Mouse (Mus musculus) R1 (cell line): ENCODE measurements around the gene Zfp688.
"Not testable (repeated sequence)": the region's sequence is repeated elsewhere in the genome, so short reads cannot be mapped to it uniquely, and the experiment has no call there.

Source experiments
- DNase-seq: peaks from one replicate; pipeline ENCODE4 v3.0.0-alpha.2; 2018; ENCODE audit warnings: low read depth, low spot score

Zfp688 gene

GRCm38 (mm10) chr7:127411418-127411817 is 10.4 kb downstream of the Zfp688 start:
- DNase-seq, result no peak

GRCm38 (mm10) chr7:127406002-127406987 is 15.6 kb downstream of the Zfp688 start, which contains the start of gene Zfp764:
Gene Zfp764, minus strand, starts transcription at chr7:127406822.
- peak; percentile 93 for DNase-seq

DNA sequence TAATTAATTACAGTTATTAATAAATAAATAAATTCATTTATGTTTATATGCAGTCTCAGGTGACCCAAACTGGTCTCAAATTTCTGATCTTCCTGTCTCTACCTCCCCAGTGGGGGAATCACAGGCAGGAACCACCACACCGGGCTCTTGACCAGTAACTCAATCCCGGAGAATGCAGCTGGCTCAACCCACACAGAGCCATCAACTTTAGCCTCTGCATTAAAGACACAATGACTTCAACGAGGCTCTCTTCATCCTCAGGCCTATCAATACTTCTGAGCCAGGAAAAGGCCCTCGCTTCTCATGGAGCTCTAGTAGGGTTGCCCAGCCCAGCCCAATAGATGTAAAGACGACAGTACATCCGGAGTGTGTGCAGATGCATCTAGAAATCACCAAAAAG is 17.8 kb downstream of the Zfp688 start:
- not testable (repeated sequence) for DNase-seq

DNA sequence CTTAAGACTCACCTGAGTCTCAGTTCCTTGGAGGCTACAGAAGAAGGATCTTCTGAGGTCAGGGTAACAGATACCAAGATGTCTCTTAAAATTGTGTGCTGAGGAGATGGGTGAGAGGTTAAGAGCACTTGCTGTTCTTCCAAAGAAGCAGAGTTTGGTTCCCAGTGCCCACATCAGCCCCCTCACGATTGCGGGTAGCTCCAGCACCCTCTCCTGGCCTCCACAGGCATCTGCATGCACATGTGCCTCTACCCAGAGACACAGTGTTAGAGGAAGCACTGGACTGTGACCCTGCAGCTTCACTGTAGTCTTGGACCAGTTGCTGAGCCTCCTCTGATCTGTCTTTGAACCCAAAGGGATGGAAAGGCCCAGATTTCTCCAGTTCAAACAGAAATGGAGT is 18.9 kb downstream of the Zfp688 start:
- DNase-seq, result peak; percentile 41

- DNase-seq, result no peak
Measured at GRCm38 (mm10) chr7:127400355-127400754, 21.5 kb downstream of the Zfp688 start.

DNA sequence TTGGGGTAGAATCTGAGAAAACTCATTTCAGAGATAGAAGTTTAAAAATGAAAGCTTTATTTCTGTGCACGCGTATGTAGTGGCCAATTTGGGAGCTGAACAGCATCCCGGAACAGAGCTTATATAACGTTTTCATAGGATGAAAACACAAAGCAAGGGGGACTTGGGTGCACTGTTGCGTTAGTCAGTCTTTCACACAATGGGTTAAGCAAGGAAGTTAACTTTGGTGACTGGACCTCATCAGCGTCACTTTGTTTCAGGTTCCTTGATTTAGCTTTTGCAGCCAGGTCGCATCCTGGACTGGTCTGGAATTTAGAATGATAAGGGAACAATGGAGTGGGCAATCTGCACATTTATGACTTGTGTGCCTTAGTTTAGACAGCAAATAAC is 27.9 kb downstream of the Zfp688 start:
- no peak for DNase-seq

DNA sequence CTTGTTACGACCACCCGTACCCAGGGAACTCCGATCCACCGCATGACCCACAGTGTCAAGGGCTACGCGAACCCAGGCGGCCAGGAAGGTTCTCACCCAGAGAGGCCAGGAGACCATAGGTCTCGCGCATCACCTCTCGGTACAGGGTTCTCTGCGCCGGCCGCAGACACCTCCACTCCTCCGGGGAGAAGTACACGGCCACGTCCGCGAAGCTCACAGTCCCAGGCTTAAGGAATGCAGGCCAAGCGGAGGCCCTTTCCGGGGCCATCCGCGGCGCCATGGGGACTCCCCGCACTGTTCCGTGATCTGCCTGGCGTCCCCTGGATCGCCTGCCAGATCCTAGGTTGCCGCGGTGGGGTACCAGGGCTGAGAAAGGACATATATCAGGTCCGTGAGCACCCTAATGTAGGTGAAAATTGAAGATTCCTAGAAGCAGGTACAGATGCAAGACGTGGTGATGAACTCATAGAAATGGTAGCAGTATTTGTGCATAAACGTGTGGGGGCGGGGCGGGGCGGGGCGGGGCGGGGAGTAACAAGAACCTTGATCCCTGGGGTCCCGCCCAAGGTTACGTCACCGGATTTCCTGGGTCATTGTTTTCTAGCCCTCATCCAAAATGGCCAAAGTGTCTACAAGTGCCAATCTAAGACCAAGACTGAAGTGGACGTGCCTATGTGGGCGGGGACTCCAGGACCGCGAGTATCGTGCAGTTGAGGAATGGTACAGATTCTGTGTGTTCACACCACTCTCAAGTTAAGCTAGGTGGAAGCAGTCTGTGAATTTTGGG is 28.5 kb downstream of the Zfp688 start, which contains the start of gene E430018J23Rik:
Gene E430018J23Rik, minus strand, starts transcription at position 473 of the 787 bp plus-strand sequence.
- peak; percentile 99 for DNase-seq

GRCm38 (mm10) chr7:127392251-127392824 is 29.5 kb downstream of the Zfp688 start:
- DNase-seq, result peak; percentile 39

DNA sequence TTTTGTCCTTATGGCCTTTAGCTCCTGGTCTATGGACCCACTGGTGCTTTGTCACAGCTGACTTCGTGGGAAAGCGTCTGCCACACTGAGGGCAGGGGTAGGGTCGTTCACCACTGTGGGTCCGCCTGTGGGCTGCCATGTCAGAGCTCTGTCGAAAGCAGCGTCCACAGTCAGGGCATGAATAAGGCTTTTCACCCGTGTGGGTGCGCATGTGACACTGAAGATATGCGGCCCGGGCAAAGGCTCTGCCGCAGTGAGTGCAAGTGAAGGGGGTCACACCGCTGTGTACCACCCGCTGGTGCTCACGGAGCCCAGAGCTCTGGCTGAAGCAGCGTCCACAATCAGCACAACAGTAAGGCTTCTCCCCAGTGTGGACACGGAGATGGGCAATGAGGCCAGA is 30.3 kb downstream of the Zfp688 start:
- DNase-seq, result no peak

DNA sequence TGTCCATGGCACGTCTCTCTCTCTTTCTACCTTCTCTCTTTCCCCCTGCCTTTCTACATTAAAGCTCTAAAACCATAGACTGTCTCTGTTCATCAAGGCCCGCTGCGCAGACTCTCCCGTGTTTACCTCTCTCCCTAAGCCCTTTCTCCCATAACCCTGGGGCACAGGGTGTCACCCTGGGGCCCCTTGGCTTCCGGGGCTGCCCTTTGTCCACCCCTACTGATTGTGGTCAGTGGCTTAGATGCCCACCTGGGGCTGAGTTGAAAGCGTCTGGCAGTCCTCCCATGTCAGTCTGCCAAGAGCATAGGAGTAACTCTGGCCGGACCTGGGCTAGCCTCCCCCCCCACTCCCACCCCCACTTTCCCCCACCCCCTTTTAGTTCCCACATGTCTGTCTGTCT is 31.6 kb downstream of the Zfp688 start:
- no peak for DNase-seq

DNA sequence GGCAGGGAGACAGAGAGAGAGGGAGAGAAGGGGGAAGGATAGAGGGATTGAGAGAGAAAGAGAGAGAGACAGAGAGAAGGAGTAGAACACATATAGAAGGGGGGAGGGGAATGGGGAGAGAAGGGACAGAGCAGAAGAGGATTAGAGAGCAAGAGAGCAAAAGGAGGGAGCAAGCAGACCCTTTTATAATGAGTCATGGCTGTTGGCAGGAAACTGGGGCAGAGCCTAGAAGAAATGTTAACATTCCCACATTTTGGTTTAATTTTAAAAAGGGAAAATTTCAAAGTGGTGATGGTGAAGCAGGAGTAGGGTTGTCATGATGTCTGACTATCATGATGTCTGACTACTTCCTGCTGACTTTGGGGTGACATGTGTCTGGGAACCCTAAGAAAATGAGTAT is 33.7 kb downstream of the Zfp688 start:
- not testable (repeated sequence) for DNase-seq

GRCm38 (mm10) chr7:127386641-127387392 is 35.1 kb downstream of the Zfp688 start, which contains the start of gene 9130019O22Rik:
Gene 9130019O22Rik, minus strand, starts transcription at chr7:127387166.
- peak; percentile 96 for DNase-seq

DNA sequence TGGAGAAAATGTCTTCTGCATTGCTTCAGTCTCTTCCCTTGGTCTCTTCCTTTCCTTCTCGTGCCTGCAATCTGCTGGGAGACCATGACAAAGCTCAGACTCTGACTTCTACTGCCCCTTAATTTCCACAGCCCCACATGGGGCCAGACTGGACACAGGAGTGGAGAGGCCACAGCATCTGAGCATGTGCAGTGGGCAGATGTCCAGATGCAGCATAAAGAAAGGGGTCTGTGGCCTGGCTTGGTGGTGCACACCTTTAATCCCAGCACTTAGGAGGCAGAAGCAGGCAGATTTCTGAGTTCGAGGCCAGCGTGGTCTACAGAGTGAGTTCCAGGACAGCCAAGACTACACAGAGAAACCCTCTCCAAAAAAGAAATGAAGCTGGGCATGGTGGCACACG is 36.3 kb downstream of the Zfp688 start:
- not testable (repeated sequence) for DNase-seq

GRCm38 (mm10) chr7:127378310-127378921 is 43.5 kb downstream of the Zfp688 start:
- DNase-seq, result no peak

GRCm38 (mm10) chr7:127375271-127376245 is 46.3 kb downstream of the Zfp688 start, which contains the start of gene Zfp747:
Gene Zfp747, minus strand, starts transcription at chr7:127376050.
- DNase-seq, result peak; percentile 99

- peak; percentile 50 for DNase-seq
Measured at GRCm38 (mm10) chr7:127371870-127372269, 50.0 kb downstream of the Zfp688 start.

GRCm38 (mm10) chr7:127371213-127371612 is 50.7 kb downstream of the Zfp688 start:
- DNase-seq, result no peak
